Mouse (Mus musculus) mouse trophoblast stem cell (cell line): ENCODE results near the gene Mrto4.
"Not testable (repeated sequence)": the region's sequence is repeated elsewhere in the genome, so short reads cannot be mapped to it uniquely, and the experiment has no call there.

Source experiments
- in situ Hi-C, 2 experiments: fragments of 300-500 bp; cut with MseI, MboI; formaldehyde crosslinking; loops; 2 replicates in 1 of 2; 3 replicates in 1 of 2; pipeline ENCODE4 v1.15.1; 2025

The Mrto4 gene

GRCm38 (mm10) chr4:139351931-139352711 is at the start of gene Mrto4, which contains the start of the genes Emc1 and Ubr4:
Gene Mrto4 (minus strand): TSS chr4:139352576.
Gene Emc1 (plus strand): TSS chr4:139352587.
Gene Ubr4 (plus strand): TSS chr4:139352609.
- in situ Hi-C loops, result no loop called here

- in situ Hi-C loops, result no loop called here
These were observed 48.1 kb upstream of the Mrto4 start for GRCm38 (mm10) chr4:139400487-139400886.

- in situ Hi-C loops, result no loop called here
These were observed 43.1 kb upstream of the Mrto4 start for GRCm38 (mm10) chr4:139395431-139395830.

GRCm38 (mm10) chr4:139389557-139389956 is 37.2 kb upstream of the Mrto4 start:
- in situ Hi-C loops, result no loop called here

GRCm38 (mm10) chr4:139386869-139387319 is 34.5 kb upstream of the Mrto4 start:
- in situ Hi-C loops, result no loop called here

GRCm38 (mm10) chr4:139385841-139386240 is 33.5 kb upstream of the Mrto4 start:
- in situ Hi-C loops, result not testable (repeated sequence)

GRCm38 (mm10) chr4:139382231-139382630 is 29.9 kb upstream of the Mrto4 start:
- in situ Hi-C loops, result no loop called here

- in situ Hi-C loops, result no loop called here
These were observed 29.1 kb upstream of the Mrto4 start for GRCm38 (mm10) chr4:139381452-139381845.

GRCm38 (mm10) chr4:139380775-139381451 is 28.5 kb upstream of the Mrto4 start:
- in situ Hi-C loops, result no loop called here

- in situ Hi-C loops, result no loop called here
These were observed 27.9 kb upstream of the Mrto4 start for GRCm38 (mm10) chr4:139380207-139380748.

- in situ Hi-C loops, result no loop called here
These were observed 27.3 kb upstream of the Mrto4 start for GRCm38 (mm10) chr4:139379719-139380118.

- in situ Hi-C loops, result no loop called here
These were observed 21.2 kb upstream of the Mrto4 start for GRCm38 (mm10) chr4:139373531-139373930.

GRCm38 (mm10) chr4:139373130-139373529 is 20.8 kb upstream of the Mrto4 start:
- in situ Hi-C loops, result no loop called here

GRCm38 (mm10) chr4:139368038-139368437 is 15.7 kb upstream of the Mrto4 start:
- in situ Hi-C loops, result no loop called here

- in situ Hi-C loops, result no loop called here
These were observed 15.0 kb upstream of the Mrto4 start for GRCm38 (mm10) chr4:139367336-139367735.

GRCm38 (mm10) chr4:139360761-139361548 is 8.6 kb upstream of the Mrto4 start:
- in situ Hi-C loops, result no loop called here

- in situ Hi-C loops, result no loop called here
These were observed 4.8 kb upstream of the Mrto4 start for GRCm38 (mm10) chr4:139357211-139357610.

GRCm38 (mm10) chr4:139352832-139353231 is 456 bp upstream of the Mrto4 start:
- in situ Hi-C loops, result no loop called here

- in situ Hi-C loops, result no loop called here
These were observed 6.9 kb downstream of the Mrto4 start for GRCm38 (mm10) chr4:139345416-139346019.

GRCm38 (mm10) chr4:139343718-139344117 is 8.7 kb downstream of the Mrto4 start:
- in situ Hi-C loops, result no loop called here

GRCm38 (mm10) chr4:139341556-139342233 is 10.7 kb downstream of the Mrto4 start:
- in situ Hi-C loops, result no loop called here
